8 mouse cellular contexts compared by ENCODE assay signal in the genomic region with DNA sequence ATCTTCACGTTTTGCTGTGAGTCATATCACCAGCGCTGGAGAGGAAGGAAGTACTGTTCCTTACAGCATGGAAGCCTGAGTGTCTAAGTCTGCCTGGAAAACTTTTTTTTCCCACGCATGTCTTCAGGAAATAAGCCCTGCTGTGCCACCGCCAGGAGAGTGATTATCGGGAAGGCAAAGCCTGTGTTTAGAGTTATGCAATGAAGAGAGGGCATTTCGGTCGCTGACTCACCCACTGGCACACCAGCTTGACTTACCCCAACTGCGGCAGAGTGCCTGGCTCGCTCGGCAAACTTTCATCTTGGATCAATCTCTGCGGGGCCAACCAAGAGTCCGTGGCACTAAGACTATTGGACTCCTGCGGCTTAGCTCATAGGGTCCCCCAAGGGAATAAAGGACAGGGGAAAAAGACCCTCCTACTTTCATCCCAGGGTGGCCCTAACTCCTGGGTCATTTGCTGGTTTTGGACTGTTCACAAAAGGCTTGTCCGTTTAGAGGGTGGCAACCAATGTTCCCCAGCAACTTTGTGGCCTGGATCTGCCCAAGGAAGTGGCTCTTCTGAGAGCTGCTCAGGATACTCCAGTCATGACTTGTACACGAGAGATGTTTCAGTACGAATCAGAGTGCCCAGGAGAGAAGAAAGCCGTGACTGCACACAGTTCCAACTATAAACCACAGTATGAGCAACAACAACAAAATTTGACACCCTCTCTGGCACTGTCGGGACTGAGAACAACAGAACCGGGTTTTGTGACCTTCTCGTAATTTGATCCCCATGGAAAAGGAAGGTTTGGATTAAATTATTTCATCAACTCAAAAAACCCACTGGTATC.
DNase-seq lines count a peak whose midpoint lies in the region; ATAC-seq lines count a peak whose summit lies in the region.

No protein-coding gene starts in this region.

- peaks cover 16% of the 10 kb centered on the region for H3K9me3 ChIP-seq in midbrain, embryonic 10.5 days (replicated peaks)
- H3K9me3 ChIP-seq in midbrain, embryonic 11.5 days (ENCODE audit: control insufficient read depth, low read length) = peaks cover 3% of the 10 kb centered on the region; the same call in 1 of the 2 replicates
- H3K9me3 ChIP-seq in heart, embryonic 15.5 days (replicated peaks) = peaks cover 7% of the 10 kb centered on the region; the same call in 1 of the 2 replicates
- no peaks in the 10 kb centered on the region for H3K9me3 ChIP-seq in stomach, embryonic 16.5 days (replicated peaks; ENCODE audit: control insufficient read depth, low read length)

- no peak overlapping the region for H3K4me3 ChIP-seq in midbrain, embryonic 10.5 days
- H3K4me3 ChIP-seq in midbrain, embryonic 11.5 days (ENCODE audit: low read depth, low read length) = no peak overlapping the region
- no peak overlapping the region for H3K4me3 ChIP-seq in heart, embryonic 15.5 days
- no peak overlapping the region for H3K4me3 ChIP-seq in stomach, embryonic 16.5 days (replicated peaks; ENCODE audit: low read length)

- no peak overlapping the region for H3K4me2 ChIP-seq in midbrain, embryonic 11.5 days
- no peak overlapping the region for H3K4me2 ChIP-seq in heart, embryonic 15.5 days
- H3K4me2 ChIP-seq in stomach, embryonic 16.5 days (ENCODE audit: low read depth, low read length) = no peak overlapping the region

- no peak overlapping the region for H3K9ac ChIP-seq in midbrain, embryonic 11.5 days (ENCODE audit: low read length)
- H3K9ac ChIP-seq in heart, embryonic 15.5 days = no peak overlapping the region
- H3K9ac ChIP-seq in stomach, embryonic 16.5 days (ENCODE audit: low read length) = no peak overlapping the region

- no peaks in the 10 kb centered on the region for H3K27me3 ChIP-seq in midbrain, embryonic 10.5 days (ENCODE audit: low read depth, poor library complexity, severe bottlenecking)
- no peaks in the 10 kb centered on the region for H3K27me3 ChIP-seq in midbrain, embryonic 11.5 days (ENCODE audit: control insufficient read depth, insufficient read depth, low read length)
- H3K27me3 ChIP-seq in heart, embryonic 15.5 days = no peaks in the 10 kb centered on the region
- no peaks in the 10 kb centered on the region for H3K27me3 ChIP-seq in stomach, embryonic 16.5 days (ENCODE audit: control insufficient read depth, insufficient read depth, low read length)

- ATAC-seq in midbrain, embryonic 11.5 days (ENCODE audit: low FRiP score) = no peak
- ATAC-seq in heart, embryonic 15.5 days (replicated peaks; ENCODE audit: insufficient number of reproducible peaks, insufficient read depth, low FRiP score, low read depth) = no peak
- no peak for ATAC-seq in stomach, embryonic 16.5 days (ENCODE audit: insufficient read depth, low FRiP score)

- DNase-seq in adrenal gland, adult (ENCODE audit: inconsistent age in 2 of 2, low spot score in 1 of 2) = peak; percentile 31 to 77
- DNase-seq in adrenal gland, postnatal 4 days (ENCODE audit: low spot score in 2 of 2) = no peak
- DNase-seq in midbrain, embryonic 10.5 days (ENCODE audit: low spot score) = no peak
- no peak for DNase-seq in midbrain, embryonic 11.5 days (ENCODE audit: low spot score, missing footprints)
- DNase-seq in spleen, postnatal 36 days (ENCODE audit: low spot score in 2 of 2) = no peak
- DNase-seq in layer of hippocampus, postnatal 14 days (ENCODE audit: low spot score in 2 of 2) = no peak

- H3K4me1 ChIP-seq in midbrain, embryonic 10.5 days = peaks cover 28% of the 10 kb centered on the region
- H3K4me1 ChIP-seq in midbrain, embryonic 11.5 days (ENCODE audit: control insufficient read depth, insufficient read depth, low read length) = peaks cover 11% of the 10 kb centered on the region
- H3K4me1 ChIP-seq in heart, embryonic 15.5 days (replicated peaks) = peaks cover 26% of the 10 kb centered on the region
- H3K4me1 ChIP-seq in stomach, embryonic 16.5 days (ENCODE audit: control insufficient read depth, insufficient read depth, low read length) = peaks cover 19% of the 10 kb centered on the region

- H3K27ac ChIP-seq in midbrain, embryonic 10.5 days (replicated peaks) = peak overlapping the region; percentile 64
- H3K27ac ChIP-seq in midbrain, embryonic 11.5 days (ENCODE audit: low read depth, low read length) = no peak overlapping the region
- peak overlapping the region; percentile 29 for H3K27ac ChIP-seq in heart, embryonic 15.5 days
- H3K27ac ChIP-seq in stomach, embryonic 16.5 days (ENCODE audit: low read length) = peak overlapping the region; percentile 14

- WGBS in midbrain, embryonic 10.5 days = 76% methylated on average over 20 of the region's 20 CpGs
- WGBS in midbrain, embryonic 11.5 days = 77% methylated on average over 20 of the region's 20 CpGs
- WGBS in heart, embryonic 15.5 days = 68% methylated on average over 20 of the region's 20 CpGs
- 74% methylated on average over 20 of the region's 20 CpGs for WGBS in stomach, embryonic 16.5 days

- no peaks in the 10 kb centered on the region for H3K36me3 ChIP-seq in midbrain, embryonic 10.5 days
- H3K36me3 ChIP-seq in midbrain, embryonic 11.5 days (ENCODE audit: control insufficient read depth, insufficient read depth, low read length) = no peaks in the 10 kb centered on the region
- no peaks in the 10 kb centered on the region for H3K36me3 ChIP-seq in heart, embryonic 15.5 days
- no peaks in the 10 kb centered on the region for H3K36me3 ChIP-seq in stomach, embryonic 16.5 days (ENCODE audit: control insufficient read depth, insufficient read depth, low read length)

Comparison
In these comparisons a context has a peak if more than half of its experiments do, and no peak if none do; other contexts are left out.
1. DNase-seq: peak in adrenal gland, adult (2 of 2); none in adrenal gland, postnatal 4 days (0 of 2), midbrain, embryonic 10.5 days (single experiment), midbrain, embryonic 11.5 days (single experiment), spleen, postnatal 36 days (0 of 2) and layer of hippocampus, postnatal 14 days (0 of 2).